Mouse (Mus musculus): ENCODE results near the gene Scrt2. TPM values are rescaled to one million over a fixed set of nuclear protein-coding genes. Genes with fewer than 3 reads are reported as not detected.

Scrt2 gene
- polyA plus RNA-seq, 1 experiment, result not detected

GRCm38 (mm10) chr2:152075294-152075889 is 5.9 kb upstream of the Scrt2 start:
- Histone ChIP-seq H3K4me1 (ENCODE audit: control insufficient read depth, insufficient read depth, low read length) (peaks cover 1% of the 10 kb centered on the region; the same call in 1 of the 2 replicates), H3K27ac (ENCODE audit: insufficient read depth, low read depth, low read length) (no peak overlapping the region), H3K4me3 (ENCODE audit: insufficient read depth, low read depth, low read length) (no peak overlapping the region)
- 60% methylated on average over 9 of the region's 9 CpGs for WGBS
- TF ChIP-seq POLR2A (IDR thresholded peaks at IDR 0.05; ENCODE audit: insufficient read depth, low read depth, low read length) (no peak), CTCF (IDR thresholded peaks at IDR 0.05; ENCODE audit: insufficient read depth, low read depth, low read length) (no peak)

GRCm38 (mm10) chr2:152077337-152077736 is 4.0 kb upstream of the Scrt2 start:
- no peak overlapping the region for H3K4me3 ChIP-seq (ENCODE audit: insufficient read depth, low read depth, low read length)
- WGBS, result 65% methylated on average over 3 of the region's 3 CpGs
- H3K27ac ChIP-seq (ENCODE audit: insufficient read depth, low read depth, low read length), result no peak overlapping the region
- no peak for TF ChIP-seq CTCF (IDR thresholded peaks at IDR 0.05; ENCODE audit: insufficient read depth, low read depth, low read length)
- TF ChIP-seq POLR2A (IDR thresholded peaks at IDR 0.05; ENCODE audit: insufficient read depth, low read depth, low read length), result no peak
- H3K4me1 ChIP-seq (ENCODE audit: control insufficient read depth, insufficient read depth, low read length), result peaks cover 13% of the 10 kb centered on the region

DNA sequence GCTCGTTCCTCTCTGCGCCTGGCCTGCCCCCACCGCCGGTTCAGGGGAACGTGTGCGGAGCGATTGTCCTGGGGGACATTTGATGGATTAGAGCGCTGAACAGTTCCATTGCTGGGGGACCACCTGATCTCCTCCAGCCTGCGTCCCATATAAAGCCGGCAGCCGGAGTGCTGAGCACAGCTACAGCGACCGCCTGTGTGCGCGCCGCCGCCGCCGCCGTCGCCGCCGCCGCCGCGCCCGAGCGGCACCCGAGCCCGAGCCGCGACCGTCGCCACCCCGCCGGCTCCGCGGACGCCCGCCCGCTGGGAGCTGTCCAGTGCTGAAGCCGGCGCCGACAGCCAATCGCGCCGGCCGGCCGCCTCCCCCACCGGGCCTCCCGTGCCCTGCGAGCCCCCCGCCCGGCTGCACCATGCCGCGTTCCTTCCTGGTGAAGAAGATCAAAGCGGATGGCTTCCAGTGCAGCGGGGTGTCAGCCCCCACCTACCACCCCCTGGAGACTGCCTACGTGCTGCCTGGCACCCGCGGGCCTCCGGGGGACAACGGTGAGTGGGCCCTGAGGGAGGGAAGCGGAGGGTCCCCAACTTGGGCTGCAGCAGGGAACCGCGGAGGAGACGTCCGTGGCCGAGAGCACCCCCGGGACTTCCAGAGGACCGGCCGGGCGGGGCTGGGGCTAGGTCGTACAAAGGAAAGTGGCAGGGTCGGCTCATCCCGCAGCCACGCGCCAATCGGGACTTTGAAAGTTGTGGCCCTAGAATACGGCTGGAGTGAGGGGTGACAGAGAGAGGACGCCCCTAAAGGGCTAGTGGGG is 516 bp downstream of the Scrt2 start:
- peak overlapping the region; percentile 76 for H3K27ac ChIP-seq (ENCODE audit: insufficient read depth, low read depth, low read length)
- H3K4me3 ChIP-seq (ENCODE audit: insufficient read depth, low read depth, low read length), result peak overlapping the region; percentile 77
- 4% methylated on average over 81 of the region's 81 CpGs for WGBS
- peak; percentile 39; the same call in 1 of the 2 replicates for TF ChIP-seq POLR2A (IDR thresholded peaks at IDR 0.05; ENCODE audit: insufficient read depth, low read depth, low read length)
- no peak; the same call in 1 of the 2 replicates for TF ChIP-seq CTCF (IDR thresholded peaks at IDR 0.05; ENCODE audit: insufficient read depth, low read depth, low read length)
- H3K4me1 ChIP-seq (ENCODE audit: control insufficient read depth, insufficient read depth, low read length), result peaks cover 41% of the 10 kb centered on the region

- no peak for TF ChIP-seq POLR2A (IDR thresholded peaks at IDR 0.05; ENCODE audit: insufficient read depth, low read depth, low read length)
- TF ChIP-seq CTCF (IDR thresholded peaks at IDR 0.05; ENCODE audit: insufficient read depth, low read depth, low read length), result no peak
- peak overlapping the region; percentile 77 for H3K4me3 ChIP-seq (ENCODE audit: insufficient read depth, low read depth, low read length)
- H3K27ac ChIP-seq (ENCODE audit: insufficient read depth, low read depth, low read length), result peak overlapping the region; percentile 76
- 24% methylated on average over 7 of the region's 7 CpGs for WGBS
- peaks cover 49% of the 10 kb centered on the region for H3K4me1 ChIP-seq (ENCODE audit: control insufficient read depth, insufficient read depth, low read length)
These were observed 1.3 kb downstream of the Scrt2 start for GRCm38 (mm10) chr2:152082456-152083285.

- 44% methylated on average over 4 of the region's 4 CpGs for WGBS
These were observed 2.1 kb downstream of the Scrt2 start for GRCm38 (mm10) chr2:152083411-152083810.

GRCm38 (mm10) chr2:152084298-152084697 is 3.0 kb downstream of the Scrt2 start:
- Histone ChIP-seq H3K4me1 (ENCODE audit: control insufficient read depth, insufficient read depth, low read length) (peaks cover 60% of the 10 kb centered on the region), H3K4me3 (ENCODE audit: insufficient read depth, low read depth, low read length) (peak overlapping the region; percentile 77), H3K27ac (ENCODE audit: insufficient read depth, low read depth, low read length) (peak overlapping the region; percentile 40)
- WGBS, result 32% methylated on average over 6 of the region's 6 CpGs
- TF ChIP-seq POLR2A (IDR thresholded peaks at IDR 0.05; ENCODE audit: insufficient read depth, low read depth, low read length) (no peak), CTCF (IDR thresholded peaks at IDR 0.05; ENCODE audit: insufficient read depth, low read depth, low read length) (no peak)

More at GRCm38 (mm10) chr2:152083411-152083810, 2.1 kb downstream of the Scrt2 start:
- H3K4me1 ChIP-seq (ENCODE audit: control insufficient read depth, insufficient read depth, low read length), result peaks cover 57% of the 10 kb centered on the region
- H3K27ac ChIP-seq (ENCODE audit: insufficient read depth, low read depth, low read length), result peak overlapping the region; percentile 49
- peak overlapping the region; percentile 77 for H3K4me3 ChIP-seq (ENCODE audit: insufficient read depth, low read depth, low read length)
- TF ChIP-seq CTCF (IDR thresholded peaks at IDR 0.05; ENCODE audit: insufficient read depth, low read depth, low read length), result no peak
- no peak for TF ChIP-seq POLR2A (IDR thresholded peaks at IDR 0.05; ENCODE audit: insufficient read depth, low read depth, low read length)

DNA sequence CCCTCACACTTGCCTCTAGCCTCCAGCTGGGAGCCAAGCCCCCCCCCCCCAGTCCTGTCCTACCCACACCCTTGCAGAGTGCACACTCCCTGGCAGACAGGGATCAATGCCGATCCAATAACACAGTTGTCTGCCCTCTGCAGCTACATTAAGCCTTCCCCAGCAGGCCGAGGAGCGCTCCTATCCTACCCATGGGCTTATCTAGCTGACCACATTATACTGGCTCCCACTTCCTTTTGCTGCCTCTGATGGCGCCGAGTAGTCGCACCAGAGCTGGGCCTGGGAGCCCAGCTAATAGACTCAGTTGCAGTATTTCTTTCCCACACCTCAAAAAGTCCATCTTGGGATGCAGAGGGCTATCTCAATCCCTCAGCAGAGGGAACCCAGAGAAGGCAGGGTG is 4.1 kb downstream of the Scrt2 start:
- Histone ChIP-seq H3K4me3 (ENCODE audit: insufficient read depth, low read depth, low read length) (no peak overlapping the region), H3K4me1 (ENCODE audit: control insufficient read depth, insufficient read depth, low read length) (peaks cover 58% of the 10 kb centered on the region), H3K27ac (ENCODE audit: insufficient read depth, low read depth, low read length) (peak overlapping the region; percentile 26; the same call in 1 of the 2 replicates)
- 85% methylated on average over 6 of the region's 6 CpGs for WGBS
- TF ChIP-seq CTCF (IDR thresholded peaks at IDR 0.05; ENCODE audit: insufficient read depth, low read depth, low read length), result no peak
- no peak for TF ChIP-seq POLR2A (IDR thresholded peaks at IDR 0.05; ENCODE audit: insufficient read depth, low read depth, low read length)

DNA sequence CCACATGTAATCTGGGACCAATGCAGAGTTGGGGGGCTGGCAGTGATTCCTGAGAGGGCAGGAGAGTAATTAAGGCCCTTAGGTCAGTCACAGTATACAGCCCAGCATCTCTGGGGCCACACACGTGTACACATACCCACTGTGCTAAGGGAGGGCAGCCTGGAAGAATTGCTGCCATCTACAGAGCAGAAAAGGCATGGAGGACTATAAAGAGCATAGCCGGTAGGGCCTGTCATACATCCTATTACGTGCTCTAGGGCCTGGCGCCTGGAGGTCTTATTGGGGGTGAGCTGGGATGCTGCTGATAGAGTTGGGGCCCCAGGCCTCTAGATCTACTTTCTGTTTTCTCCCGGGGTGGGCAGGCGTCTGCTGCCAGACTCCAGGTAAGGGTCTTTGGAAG is 5.1 kb downstream of the Scrt2 start:
- TF ChIP-seq POLR2A (IDR thresholded peaks at IDR 0.05; ENCODE audit: insufficient read depth, low read depth, low read length), result no peak
- no peak for TF ChIP-seq CTCF (IDR thresholded peaks at IDR 0.05; ENCODE audit: insufficient read depth, low read depth, low read length)
- Histone ChIP-seq H3K4me3 (ENCODE audit: insufficient read depth, low read depth, low read length) (no peak overlapping the region), H3K27ac (ENCODE audit: insufficient read depth, low read depth, low read length) (peak overlapping the region; percentile 79), H3K4me1 (ENCODE audit: control insufficient read depth, insufficient read depth, low read length) (peaks cover 56% of the 10 kb centered on the region)
- WGBS, result 59% methylated on average over 6 of the region's 6 CpGs

All from olfactory bulb, adult 2 months (tissue).